12 mouse cellular contexts compared by ENCODE assay signal in genomic region chr7:84117543-84118122, GRCm38 (mm10). TPM values are rescaled to one million over a fixed set of nuclear protein-coding genes. Genes with fewer than 3 reads are reported as not detected.
DNase-seq lines count a peak whose midpoint lies in the region; ATAC-seq lines count a peak whose summit lies in the region.
"Had no signal": no experiment of that assay in that cellular context is flagged by ENCODE, and none has a peak within 500 bp of the region (broad histone marks: within the 10 kb centered on the region; RNA-seq: fewer than 3 reads in every experiment).

No protein-coding gene starts in this region.

- no peaks in the 10 kb centered on the region for H3K27me3 ChIP-seq in intestine, embryonic 16.5 days (replicated peaks; ENCODE audit: control insufficient read depth, insufficient read depth, low read length)
- no peaks in the 10 kb centered on the region for H3K27me3 ChIP-seq in intestine, embryonic 15.5 days (replicated peaks)
- H3K27me3 ChIP-seq in hindbrain, embryonic 11.5 days (ENCODE audit: control insufficient read depth, insufficient read depth, low read length) = no peaks in the 10 kb centered on the region
- H3K27me3 ChIP-seq: liver, embryonic 15.5 days; midbrain, embryonic 15.5 days had no signal

- no peak overlapping the region; the same call in 1 of the 2 replicates for H3K27ac ChIP-seq in intestine, embryonic 16.5 days (ENCODE audit: low read length)
- H3K27ac ChIP-seq in intestine, embryonic 15.5 days = no peak overlapping the region
- H3K27ac ChIP-seq in hindbrain, embryonic 11.5 days (ENCODE audit: low read depth, low read length) = no peak overlapping the region
- H3K27ac ChIP-seq: liver, embryonic 15.5 days; midbrain, embryonic 15.5 days had no signal

- no peak overlapping the region for H3K4me3 ChIP-seq in intestine, embryonic 16.5 days (ENCODE audit: low read length)
- no peak overlapping the region for H3K4me3 ChIP-seq in intestine, embryonic 15.5 days (replicated peaks)
- H3K4me3 ChIP-seq in hindbrain, embryonic 11.5 days (ENCODE audit: low read depth, low read length) = no peak overlapping the region
- H3K4me3 ChIP-seq: liver, embryonic 15.5 days; midbrain, embryonic 15.5 days had no signal

- peaks cover 48% of the 10 kb centered on the region for H3K4me1 ChIP-seq in intestine, embryonic 16.5 days (ENCODE audit: control insufficient read depth, insufficient read depth, low read length)
- peaks cover 37% of the 10 kb centered on the region for H3K4me1 ChIP-seq in intestine, embryonic 15.5 days (replicated peaks)
- peaks cover under 1% of the 10 kb centered on the region; the same call in 1 of the 2 replicates for H3K4me1 ChIP-seq in hindbrain, embryonic 11.5 days (replicated peaks; ENCODE audit: control insufficient read depth, insufficient read depth, low read length)

- H3K9me3 ChIP-seq in intestine, embryonic 16.5 days (ENCODE audit: control insufficient read depth, low read length) = no peaks in the 10 kb centered on the region
- H3K9me3 ChIP-seq in intestine, embryonic 15.5 days = no peaks in the 10 kb centered on the region
- no peaks in the 10 kb centered on the region for H3K9me3 ChIP-seq in hindbrain, embryonic 11.5 days (ENCODE audit: control insufficient read depth, low read length)
- H3K9me3 ChIP-seq: liver, embryonic 15.5 days; midbrain, embryonic 15.5 days had no signal

- ATAC-seq in intestine, embryonic 16.5 days = peak; percentile 55
- ATAC-seq in intestine, embryonic 15.5 days = no peak; the same call in 1 of the 2 replicates
- no peak for ATAC-seq in hindbrain, embryonic 11.5 days (ENCODE audit: low FRiP score)
- ATAC-seq: midbrain, embryonic 15.5 days had no signal

- WGBS in intestine, embryonic 16.5 days = 71% methylated on average over 6 of the region's 6 CpGs
- WGBS in intestine, embryonic 15.5 days = 72% methylated on average over 6 of the region's 6 CpGs
- WGBS in hindbrain, embryonic 11.5 days = 91% methylated on average over 6 of the region's 6 CpGs

- H3K4me2 ChIP-seq in intestine, embryonic 16.5 days (ENCODE audit: low read depth, low read length) = no peak overlapping the region
- no peak overlapping the region for H3K4me2 ChIP-seq in intestine, embryonic 15.5 days (replicated peaks)
- H3K4me2 ChIP-seq in hindbrain, embryonic 11.5 days (replicated peaks; ENCODE audit: low read depth, low read length) = no peak overlapping the region
- H3K4me2 ChIP-seq: liver, embryonic 15.5 days; midbrain, embryonic 15.5 days had no signal

- H3K36me3 ChIP-seq in intestine, embryonic 16.5 days (ENCODE audit: control insufficient read depth, insufficient read depth, low read length) = no peaks in the 10 kb centered on the region
- H3K36me3 ChIP-seq in intestine, embryonic 15.5 days = peaks cover 4% of the 10 kb centered on the region
- no peaks in the 10 kb centered on the region for H3K36me3 ChIP-seq in hindbrain, embryonic 11.5 days (ENCODE audit: control insufficient read depth, insufficient read depth, low read length)
- H3K36me3 ChIP-seq: midbrain, embryonic 15.5 days had no signal

- no peak overlapping the region for H3K9ac ChIP-seq in intestine, embryonic 16.5 days (ENCODE audit: low read depth, low read length)
- no peak overlapping the region for H3K9ac ChIP-seq in intestine, embryonic 15.5 days
- no peak overlapping the region for H3K9ac ChIP-seq in hindbrain, embryonic 11.5 days (ENCODE audit: low read depth, low read length)
- H3K9ac ChIP-seq: liver, embryonic 15.5 days; midbrain, embryonic 15.5 days had no signal

- DNase-seq in 3134 (ENCODE audit: extremely low read depth, insufficient read length, low spot score) (peak; percentile 16), 3T3-L1 (ENCODE audit: low read depth, low spot score) (peak; percentile 36)
- peak; percentile 82 for DNase-seq in fat pad, adult 2 months (ENCODE audit: extremely low read depth, low read depth, low spot score)
- no peak for DNase-seq in frontal cortex, postnatal 14 days (ENCODE audit: low spot score in 2 of 2)
- DNase-seq in hindbrain, embryonic 11.5 days (ENCODE audit: low spot score) = no peak
- no peak for DNase-seq in right cerebral cortex, postnatal 36 days (ENCODE audit: low spot score in 2 of 2)
- DNase-seq: cerebellum, postnatal 10 days; right cerebral cortex, postnatal 25 days had no signal

RNA-seq across cellular contexts. Expression of gene Cemip, which starts 31.3 kb away (rescaled TPM):
- 0.28 and 0.40 TPM in 2 replicates for polyA plus RNA-seq in intestine, embryonic 16.5 days (2015; fragmentation: Nextera tagmentation; extraction: Ambion mirVana)
- 0.44 and 0.49 TPM in 2 replicates for polyA plus RNA-seq in intestine, embryonic 15.5 days (2015; fragmentation: Nextera tagmentation; extraction: Ambion mirVana)
- polyA plus RNA-seq in hindbrain, embryonic 11.5 days (2014; fragmentation: Nextera tagmentation; extraction: Ambion mirVana) = 0.21 and 0.31 TPM in 2 replicates

RNA-seq across cellular contexts. Expression of gene Abhd17c, which starts 34.1 kb away (rescaled TPM):
- polyA plus RNA-seq in intestine, embryonic 16.5 days (2015; fragmentation: Nextera tagmentation; extraction: Ambion mirVana) = 12.5 and 15.1 TPM in 2 replicates
- 90.4 and 95.3 TPM in 2 replicates for polyA plus RNA-seq in intestine, embryonic 15.5 days (2015; fragmentation: Nextera tagmentation; extraction: Ambion mirVana)
- polyA plus RNA-seq in hindbrain, embryonic 11.5 days (2014; fragmentation: Nextera tagmentation; extraction: Ambion mirVana) = 34.9 and 50.5 TPM in 2 replicates

Comparison
In these comparisons a context has a peak if more than half of its experiments do, and no peak if none do; other contexts are left out.
1. DNase-seq: peak in 3134 (single experiment), 3T3-L1 (single experiment) and fat pad, adult 2 months (single experiment); none in frontal cortex, postnatal 14 days (0 of 2), hindbrain, embryonic 11.5 days (single experiment) and right cerebral cortex, postnatal 36 days (0 of 2).